Comparison of ENCODE assay signal across 7 mouse cellular contexts in the genomic region with DNA sequence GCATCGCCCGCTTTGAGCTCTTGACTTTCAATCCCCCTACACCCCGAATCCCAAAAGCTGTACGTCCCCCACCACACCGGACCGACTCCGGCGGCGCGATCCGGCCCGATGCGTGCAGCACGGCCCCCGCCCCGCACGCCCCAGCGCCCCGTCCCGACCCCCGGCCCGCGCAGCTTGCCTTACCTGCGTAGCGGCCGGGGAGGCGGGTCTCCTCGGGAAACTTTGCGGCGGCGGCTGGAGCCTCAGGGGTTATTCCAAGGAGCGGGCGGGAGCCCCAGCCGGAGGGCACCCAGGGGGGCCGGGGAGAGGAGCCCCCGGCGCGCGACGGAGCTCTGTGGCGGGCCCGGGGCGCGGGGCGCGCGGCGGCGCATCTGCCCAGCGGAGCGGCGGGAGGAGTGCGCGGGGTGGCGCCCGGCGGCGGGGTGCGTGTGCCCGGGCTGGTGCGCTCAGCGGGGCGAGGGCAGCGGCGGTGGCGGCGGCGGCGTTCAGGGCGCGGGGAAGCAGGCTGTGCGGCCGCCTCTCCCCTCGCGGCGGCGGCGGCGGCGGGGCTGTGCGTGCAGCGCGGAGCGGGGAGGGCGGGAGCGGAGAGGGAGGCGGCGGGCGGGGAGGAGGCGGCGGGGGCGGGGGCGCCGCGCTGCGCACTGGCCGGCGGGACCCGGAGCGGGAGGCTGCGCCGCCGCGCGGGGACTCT. TPM values are rescaled to one million over a fixed set of nuclear protein-coding genes. Genes with fewer than 3 reads are reported as not detected.
DNase-seq lines count a peak whose midpoint lies in the region; ATAC-seq and TF ChIP-seq lines count a peak whose summit lies in the region.

No protein-coding gene starts in this region.

- WGBS in lung, embryonic 15.5 days, result under 1% methylated on average over 81 of the region's 105 CpGs
- WGBS in forebrain, postnatal 0 days, result 3% methylated on average over 65 of the region's 105 CpGs
- WGBS in liver, embryonic 12.5 days (ENCODE audit: insufficient replicate concordance), result 2% methylated on average over 74 of the region's 105 CpGs
- WGBS in stomach, embryonic 16.5 days, result 1% methylated on average over 52 of the region's 105 CpGs

- H3K27me3 ChIP-seq in lung, embryonic 15.5 days, result peaks cover 70% of the 10 kb centered on the region
- no peaks in the 10 kb centered on the region for H3K27me3 ChIP-seq in forebrain, postnatal 0 days (ENCODE audit: insufficient read depth, low read length)
- H3K27me3 ChIP-seq in liver, embryonic 12.5 days (replicated peaks), result peaks cover 93% of the 10 kb centered on the region
- H3K27me3 ChIP-seq in stomach, embryonic 16.5 days (ENCODE audit: control insufficient read depth, insufficient read depth, low read length), result peaks cover 27% of the 10 kb centered on the region

- H3K4me1 ChIP-seq in lung, embryonic 15.5 days, result peaks cover 24% of the 10 kb centered on the region
- H3K4me1 ChIP-seq in forebrain, postnatal 0 days (ENCODE audit: insufficient read depth), result no peaks in the 10 kb centered on the region
- H3K4me1 ChIP-seq in liver, embryonic 12.5 days, result peaks cover 18% of the 10 kb centered on the region
- peaks cover 18% of the 10 kb centered on the region for H3K4me1 ChIP-seq in stomach, embryonic 16.5 days (ENCODE audit: control insufficient read depth, insufficient read depth, low read length)

- peak overlapping the region; percentile 50 for H3K9ac ChIP-seq in lung, embryonic 15.5 days
- peak overlapping the region; percentile 77 for H3K9ac ChIP-seq in forebrain, postnatal 0 days
- peak overlapping the region; percentile 47 for H3K9ac ChIP-seq in liver, embryonic 12.5 days
- H3K9ac ChIP-seq in stomach, embryonic 16.5 days (ENCODE audit: low read length), result peak overlapping the region; percentile 78

- H3K9me3 ChIP-seq in lung, embryonic 15.5 days, result no peaks in the 10 kb centered on the region
- H3K9me3 ChIP-seq in forebrain, postnatal 0 days (ENCODE audit: low read length), result no peaks in the 10 kb centered on the region
- H3K9me3 ChIP-seq in liver, embryonic 12.5 days (replicated peaks), result no peaks in the 10 kb centered on the region
- no peaks in the 10 kb centered on the region for H3K9me3 ChIP-seq in stomach, embryonic 16.5 days (replicated peaks; ENCODE audit: control insufficient read depth, low read length)

- peak overlapping the region; percentile 100 for H3K4me2 ChIP-seq in lung, embryonic 15.5 days
- peak overlapping the region; percentile 84 for H3K4me2 ChIP-seq in forebrain, postnatal 0 days (ENCODE audit: low read depth)
- H3K4me2 ChIP-seq in liver, embryonic 12.5 days, result peak overlapping the region; percentile 70
- H3K4me2 ChIP-seq in stomach, embryonic 16.5 days (ENCODE audit: low read depth, low read length), result peak overlapping the region; percentile 100

- DNase-seq in lung, postnatal 14 days, result no peak
- peak; percentile 70 to 76 for DNase-seq in cerebellum, postnatal 10 days
- peak; percentile 65 for DNase-seq in forebrain, postnatal 0 days

- H3K27ac ChIP-seq in lung, embryonic 15.5 days, result no peak overlapping the region
- H3K27ac ChIP-seq in forebrain, postnatal 0 days (ENCODE audit: low read depth, low read length), result peak overlapping the region; percentile 54
- no peak overlapping the region for H3K27ac ChIP-seq in liver, embryonic 12.5 days
- H3K27ac ChIP-seq in stomach, embryonic 16.5 days (ENCODE audit: low read length), result no peak overlapping the region

- no peak for TF ChIP-seq CTCF in forebrain, postnatal 0 days (IDR thresholded peaks at IDR 0.05; ENCODE audit: low read depth)

- H3K36me3 ChIP-seq in lung, embryonic 15.5 days, result no peaks in the 10 kb centered on the region
- H3K36me3 ChIP-seq in forebrain, postnatal 0 days (ENCODE audit: insufficient read depth), result no peaks in the 10 kb centered on the region
- no peaks in the 10 kb centered on the region for H3K36me3 ChIP-seq in liver, embryonic 12.5 days
- no peaks in the 10 kb centered on the region for H3K36me3 ChIP-seq in stomach, embryonic 16.5 days (ENCODE audit: control insufficient read depth, insufficient read depth, low read length)

- peak overlapping the region; percentile 62 for H3K4me3 ChIP-seq in lung, embryonic 15.5 days
- H3K4me3 ChIP-seq in forebrain, postnatal 0 days (ENCODE audit: low read depth, low read length), result peak overlapping the region; percentile 78
- H3K4me3 ChIP-seq in liver, embryonic 12.5 days, result peak overlapping the region; percentile 53
- H3K4me3 ChIP-seq in stomach, embryonic 16.5 days (replicated peaks; ENCODE audit: low read length), result peak overlapping the region; percentile 69

- no peak for ATAC-seq in lung, embryonic 15.5 days (ENCODE audit: borderline replicate concordance, extremely low read depth, low FRiP score, low TSS enrichment)
- peak; percentile 63 for ATAC-seq in forebrain, postnatal 0 days
- ATAC-seq in liver, embryonic 12.5 days, result no peak
- no peak; the same call in 1 of the 2 replicates for ATAC-seq in stomach, embryonic 16.5 days (ENCODE audit: insufficient read depth, low FRiP score)
- ATAC-seq in granulocyte monocyte progenitor cell, adult 5-6 weeks (replicated peaks; ENCODE audit: poor library complexity, severe bottlenecking), result no peak

RNA-seq across cellular contexts. Expression of a gene that starts 40.5 kb away (rescaled TPM):
- 188 and 194 TPM in 2 replicates for polyA plus RNA-seq in lung, embryonic 15.5 days (2015; fragmentation: Nextera tagmentation; extraction: Ambion mirVana)
- 248 and 252 TPM in 2 replicates for total RNA-seq in forebrain, postnatal 0 days (2014; rRNA removed)
- polyA plus RNA-seq in forebrain, postnatal 0 days (2015; fragmentation: Nextera tagmentation; extraction: Ambion mirVana), result 286 and 290 TPM in 2 replicates
- polyA plus RNA-seq in liver, embryonic 12.5 days (2016; fragmentation: Nextera tagmentation; extraction: Ambion mirVana), result 85.0 and 85.2 TPM in 2 replicates
- polyA plus RNA-seq in stomach, embryonic 16.5 days (2015; fragmentation: Nextera tagmentation; extraction: Ambion mirVana), result 157 and 169 TPM in 2 replicates
- 61.0 and 61.2 TPM in 2 replicates for total RNA-seq in granulocyte monocyte progenitor cell, adult 5-6 weeks (2014; fragmentation: Nextera tagmentation)
- 63.0 and 69.0 TPM in 2 replicates for total RNA-seq in granulocyte monocyte progenitor cell, adult 5-6 weeks (2017)

RNA-seq across cellular contexts. Expression of a gene that starts 51.8 kb away (rescaled TPM):
- 793 and 848 TPM in 2 replicates for polyA plus RNA-seq in lung, embryonic 15.5 days (2015; fragmentation: Nextera tagmentation; extraction: Ambion mirVana)
- 735 and 828 TPM in 2 replicates for total RNA-seq in forebrain, postnatal 0 days (2014; rRNA removed)
- 1,247 and 1,523 TPM in 2 replicates for polyA plus RNA-seq in forebrain, postnatal 0 days (2015; fragmentation: Nextera tagmentation; extraction: Ambion mirVana)
- 915 and 936 TPM in 2 replicates for polyA plus RNA-seq in liver, embryonic 12.5 days (2016; fragmentation: Nextera tagmentation; extraction: Ambion mirVana)
- 986 and 1,009 TPM in 2 replicates for polyA plus RNA-seq in stomach, embryonic 16.5 days (2015; fragmentation: Nextera tagmentation; extraction: Ambion mirVana)
- 854 and 878 TPM in 2 replicates for total RNA-seq in granulocyte monocyte progenitor cell, adult 5-6 weeks (2014; fragmentation: Nextera tagmentation)
- 563 and 615 TPM in 2 replicates for total RNA-seq in granulocyte monocyte progenitor cell, adult 5-6 weeks (2017)
